Mouse (Mus musculus): Measurements from ENCODE around the gene Gcnt7. TPM values are rescaled to one million over a fixed set of nuclear protein-coding genes. Genes with fewer than 3 reads are reported as not detected.

Gcnt7 gene
- polyA plus RNA-seq (2014; fragmentation: Nextera tagmentation; extraction: Ambion mirVana) = 1.2 and 1.5 TPM in 2 replicates

DNA sequence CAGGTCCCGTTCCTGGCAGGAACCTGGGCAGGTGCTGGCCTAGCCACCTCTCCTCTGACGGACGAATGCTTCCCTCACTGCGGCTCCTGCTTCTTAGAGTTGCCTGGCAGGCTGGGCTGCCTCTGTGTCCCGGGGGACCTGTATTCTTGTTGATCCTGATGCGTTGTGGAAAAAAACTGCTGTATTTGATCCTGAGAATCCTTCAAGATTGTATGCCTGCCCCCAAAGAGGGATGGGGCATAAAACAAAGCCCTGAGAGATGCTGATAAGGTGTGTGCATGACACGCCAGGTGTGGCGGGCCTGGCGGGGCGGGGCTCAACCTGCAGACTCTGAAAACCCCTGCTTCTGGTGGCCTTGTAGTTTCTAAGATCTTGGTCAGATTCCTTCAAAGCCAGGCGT, at the start of gene Gcnt7:
TSS of gene Gcnt7 (minus strand) at position 101 of the 400 bp plus-strand sequence.
- Histone ChIP-seq H3K9ac (no peak within 1 kb of the TSS), H3K27me3 (ENCODE audit: insufficient read depth, low read length) (no peaks in the 10 kb centered on the region), H3K9me3 (ENCODE audit: low read depth, low read length) (no peaks in the 10 kb centered on the region), H3K4me2 (no peak within 1 kb of the TSS), H3K4me3 (ENCODE audit: low read depth, low read length) (no peak within 1 kb of the TSS), H3K27ac (ENCODE audit: low read depth) (no peak within 1 kb of the TSS), H3K4me1 (ENCODE audit: insufficient read depth) (no peaks in the 10 kb centered on the region), H3K36me3 (ENCODE audit: insufficient read depth) (peaks cover 27% of the 10 kb centered on the region)
- ATAC-seq (ENCODE audit: insufficient read depth) (no peak), DNase-seq (no peak)
- TF ChIP-seq CTCF (IDR thresholded peaks at IDR 0.05; ENCODE audit: low read depth) = no peak
- WGBS = 82% methylated on average over 11 of the region's 11 CpGs

GRCm38 (mm10) chr2:172506121-172506520, 47.7 kb upstream of the Gcnt7 start:
- H3K4me3 ChIP-seq (ENCODE audit: low read depth, low read length) = no peak overlapping the region
- 82% methylated on average over 7 of the region's 7 CpGs for WGBS
- no peak overlapping the region for H3K9ac ChIP-seq
- no peaks in the 10 kb centered on the region for H3K36me3 ChIP-seq (ENCODE audit: insufficient read depth)
- no peak overlapping the region for H3K4me2 ChIP-seq
- no peaks in the 10 kb centered on the region for H3K4me1 ChIP-seq (ENCODE audit: insufficient read depth)
- no peak for TF ChIP-seq CTCF (IDR thresholded peaks at IDR 0.05; ENCODE audit: low read depth)
- no peaks in the 10 kb centered on the region for H3K9me3 ChIP-seq (ENCODE audit: low read depth, low read length)
- DNase-seq = no peak
- no peaks in the 10 kb centered on the region for H3K27me3 ChIP-seq (ENCODE audit: insufficient read depth, low read length)
- no peak for ATAC-seq (ENCODE audit: insufficient read depth)
- no peak overlapping the region for H3K27ac ChIP-seq (ENCODE audit: low read depth)

DNA sequence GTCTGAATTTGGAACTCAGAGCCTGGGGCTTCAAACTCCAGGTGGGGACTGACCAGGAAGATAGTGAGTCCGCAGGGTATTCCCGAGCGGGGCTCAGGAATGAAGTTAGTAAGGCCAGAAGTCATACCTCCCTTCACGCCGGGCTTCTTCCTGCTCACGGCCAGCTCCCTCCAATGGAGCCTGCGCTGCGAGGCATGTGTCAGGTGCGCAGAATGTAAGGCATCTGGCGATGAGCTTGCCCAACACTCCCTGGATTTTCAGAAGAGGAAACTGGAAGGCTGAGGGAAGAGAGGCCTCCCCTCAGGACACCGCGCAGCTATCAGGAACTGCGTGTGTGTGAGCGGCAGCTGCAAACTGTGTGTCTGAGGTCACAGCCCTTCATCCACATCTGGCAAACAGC, 43.8 kb upstream of the Gcnt7 start:
- Histone ChIP-seq H3K27me3 (ENCODE audit: insufficient read depth, low read length) (no peaks in the 10 kb centered on the region), H3K4me3 (ENCODE audit: low read depth, low read length) (no peak overlapping the region), H3K36me3 (ENCODE audit: insufficient read depth) (no peaks in the 10 kb centered on the region), H3K4me1 (ENCODE audit: insufficient read depth) (no peaks in the 10 kb centered on the region), H3K9me3 (ENCODE audit: low read depth, low read length) (no peaks in the 10 kb centered on the region), H3K27ac (ENCODE audit: low read depth) (no peak overlapping the region), H3K9ac (no peak overlapping the region), H3K4me2 (no peak overlapping the region)
- DNase-seq = no peak
- no peak for TF ChIP-seq CTCF (IDR thresholded peaks at IDR 0.05; ENCODE audit: low read depth)
- 39% methylated on average over 14 of the region's 14 CpGs for WGBS
- no peak for ATAC-seq (ENCODE audit: insufficient read depth)

GRCm38 (mm10) chr2:172501341-172501740, 42.9 kb upstream of the Gcnt7 start:
- ATAC-seq (ENCODE audit: insufficient read depth) (no peak; the same call in 1 of the 2 replicates), DNase-seq (peak; percentile 87)
- Histone ChIP-seq H3K27ac (ENCODE audit: low read depth) (no peak overlapping the region), H3K4me1 (ENCODE audit: insufficient read depth) (no peaks in the 10 kb centered on the region), H3K27me3 (ENCODE audit: insufficient read depth, low read length) (no peaks in the 10 kb centered on the region), H3K9ac (no peak overlapping the region), H3K4me2 (no peak overlapping the region), H3K9me3 (ENCODE audit: low read depth, low read length) (no peaks in the 10 kb centered on the region), H3K4me3 (ENCODE audit: low read depth, low read length) (no peak overlapping the region), H3K36me3 (ENCODE audit: insufficient read depth) (no peaks in the 10 kb centered on the region)
- TF ChIP-seq CTCF (IDR thresholded peaks at IDR 0.05; ENCODE audit: low read depth) = peak; percentile 92
- 6% methylated on average over 4 of the region's 4 CpGs for WGBS

- H3K27ac ChIP-seq (ENCODE audit: low read depth) = no peak overlapping the region
- H3K4me1 ChIP-seq (ENCODE audit: insufficient read depth) = no peaks in the 10 kb centered on the region
- DNase-seq = no peak
- no peaks in the 10 kb centered on the region for H3K9me3 ChIP-seq (ENCODE audit: low read depth, low read length)
- no peak for TF ChIP-seq CTCF (IDR thresholded peaks at IDR 0.05; ENCODE audit: low read depth)
- H3K4me3 ChIP-seq (ENCODE audit: low read depth, low read length) = no peak overlapping the region
- 13% methylated on average over 7 of the region's 7 CpGs for WGBS
- H3K27me3 ChIP-seq (ENCODE audit: insufficient read depth, low read length) = no peaks in the 10 kb centered on the region
- no peak overlapping the region for H3K9ac ChIP-seq
- 0 out of 2 replicates have a peak, but pooled peaks have one; percentile 28 for ATAC-seq (ENCODE audit: insufficient read depth)
- H3K36me3 ChIP-seq (ENCODE audit: insufficient read depth) = no peaks in the 10 kb centered on the region
- H3K4me2 ChIP-seq = no peak overlapping the region
These were observed 42.4 kb upstream of the Gcnt7 start for GRCm38 (mm10) chr2:172500752-172501316.

DNA sequence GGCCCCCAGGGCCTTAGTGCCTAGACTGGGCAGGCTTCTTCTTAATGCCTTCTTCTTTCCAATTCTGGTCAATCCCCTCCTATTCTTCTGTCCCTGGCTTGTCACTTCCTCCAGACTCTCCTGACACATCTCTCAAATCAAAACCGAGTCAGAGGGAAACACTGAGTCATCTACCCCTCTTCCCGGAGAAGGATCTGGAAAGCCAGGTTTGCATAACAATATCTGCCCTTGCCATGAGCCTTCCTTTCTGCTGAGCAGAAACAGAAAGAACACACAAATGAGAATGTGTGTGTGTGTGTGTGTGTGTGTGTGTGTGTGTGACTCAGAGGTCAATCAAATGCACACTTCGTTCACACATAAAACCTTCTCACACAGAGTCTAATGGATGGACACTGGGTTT, 40.4 kb upstream of the Gcnt7 start:
- Histone ChIP-seq H3K9me3 (ENCODE audit: low read depth, low read length) (no peaks in the 10 kb centered on the region), H3K36me3 (ENCODE audit: insufficient read depth) (no peaks in the 10 kb centered on the region), H3K27ac (ENCODE audit: low read depth) (no peak overlapping the region), H3K4me1 (ENCODE audit: insufficient read depth) (no peaks in the 10 kb centered on the region), H3K27me3 (ENCODE audit: insufficient read depth, low read length) (no peaks in the 10 kb centered on the region), H3K9ac (no peak overlapping the region), H3K4me3 (ENCODE audit: low read depth, low read length) (no peak overlapping the region), H3K4me2 (no peak overlapping the region)
- no peak for DNase-seq
- no peak for ATAC-seq (ENCODE audit: insufficient read depth)
- no peak for TF ChIP-seq CTCF (IDR thresholded peaks at IDR 0.05; ENCODE audit: low read depth)
- 52% methylated on average over 3 of the region's 3 CpGs for WGBS

GRCm38 (mm10) chr2:172496736-172497345, 38.4 kb upstream of the Gcnt7 start:
- no peak overlapping the region for H3K9ac ChIP-seq
- no peaks in the 10 kb centered on the region for H3K9me3 ChIP-seq (ENCODE audit: low read depth, low read length)
- H3K4me3 ChIP-seq (ENCODE audit: low read depth, low read length) = no peak overlapping the region
- H3K27me3 ChIP-seq (ENCODE audit: insufficient read depth, low read length) = no peaks in the 10 kb centered on the region
- H3K4me1 ChIP-seq (ENCODE audit: insufficient read depth) = no peaks in the 10 kb centered on the region
- ATAC-seq (ENCODE audit: insufficient read depth) = no peak
- no peak overlapping the region for H3K27ac ChIP-seq (ENCODE audit: low read depth)
- no peak for TF ChIP-seq CTCF (IDR thresholded peaks at IDR 0.05; ENCODE audit: low read depth)
- no peaks in the 10 kb centered on the region for H3K36me3 ChIP-seq (ENCODE audit: insufficient read depth)
- DNase-seq = no peak
- WGBS = 62% methylated on average over 8 of the region's 8 CpGs
- H3K4me2 ChIP-seq = no peak overlapping the region
